In genomic region chr17:46702506-46702905, GRCm38 (mm10) we compare ENCODE assay signal across 11 mouse cellular contexts. TPM values are rescaled to one million over a fixed set of nuclear protein-coding genes. Genes with fewer than 3 reads are reported as not detected.
A peak's percentile ranks its signal among the peaks of the same experiment; 100 is the strongest.
DNase-seq lines count a peak whose midpoint lies in the region; ATAC-seq and TF ChIP-seq lines count a peak whose summit lies in the region.
"Had no signal": no experiment of that assay in that cellular context is flagged by ENCODE, and none has a peak within 500 bp of the region (broad histone marks: within the 10 kb centered on the region; RNA-seq: fewer than 3 reads in every experiment).

No protein-coding gene starts in this region.

- H3K27me3 ChIP-seq in hindbrain, embryonic 10.5 days (ENCODE audit: insufficient read depth, poor library complexity, severe bottlenecking) = no peaks in the 10 kb centered on the region
- no peaks in the 10 kb centered on the region for H3K27me3 ChIP-seq in hindbrain, embryonic 11.5 days (ENCODE audit: control insufficient read depth, insufficient read depth, low read length)
- H3K27me3 ChIP-seq in MEL (ENCODE audit: control insufficient read depth in 1 of 2, insufficient read depth in 2 of 2, low read length in 2 of 2) = no peaks in the 10 kb centered on the region
- no peaks in the 10 kb centered on the region for H3K27me3 ChIP-seq in forebrain, embryonic 16.5 days (replicated peaks; ENCODE audit: control insufficient read depth, insufficient read depth, low read length)
- no peaks in the 10 kb centered on the region for H3K27me3 ChIP-seq in midbrain, embryonic 12.5 days

- H3K4me1 ChIP-seq in hindbrain, embryonic 10.5 days (replicated peaks) = peaks cover 49% of the 10 kb centered on the region
- H3K4me1 ChIP-seq in hindbrain, embryonic 11.5 days (replicated peaks; ENCODE audit: control insufficient read depth, insufficient read depth, low read length) = 0 out of 2 replicates have a peak, but pooled peaks cover 4% of the 10 kb centered on the region
- peaks cover 3 to 21% of the 10 kb centered on the region in 2 experiments for H3K4me1 ChIP-seq in MEL (ENCODE audit: control insufficient read depth in 1 of 2, insufficient read depth in 2 of 2, low read length in 2 of 2)
- H3K4me1 ChIP-seq in forebrain, embryonic 16.5 days (replicated peaks; ENCODE audit: control insufficient read depth, insufficient read depth, low read length) = peaks cover 29% of the 10 kb centered on the region
- peaks cover 36% of the 10 kb centered on the region for H3K4me1 ChIP-seq in midbrain, embryonic 12.5 days

- H3K27ac ChIP-seq in hindbrain, embryonic 10.5 days = no peak overlapping the region
- no peak overlapping the region for H3K27ac ChIP-seq in hindbrain, embryonic 11.5 days (ENCODE audit: low read depth, low read length)
- no peak overlapping the region for H3K27ac ChIP-seq in MEL (ENCODE audit: control insufficient read depth, low read depth, low read length)
- no peak overlapping the region for H3K27ac ChIP-seq in forebrain, embryonic 16.5 days (ENCODE audit: low read length)
- no peak overlapping the region for H3K27ac ChIP-seq in midbrain, embryonic 12.5 days (replicated peaks)
- no peak overlapping the region for H3K27ac ChIP-seq in left cerebral cortex, adult 2 months
- H3K27ac ChIP-seq: liver, embryonic 14.5 days had no signal

- H3K36me3 ChIP-seq in hindbrain, embryonic 10.5 days = peaks cover 47% of the 10 kb centered on the region
- H3K36me3 ChIP-seq in hindbrain, embryonic 11.5 days (ENCODE audit: control insufficient read depth, insufficient read depth, low read length) = no peaks in the 10 kb centered on the region
- H3K36me3 ChIP-seq in MEL (ENCODE audit: control insufficient read depth in 1 of 2, insufficient read depth in 2 of 2, low read length in 2 of 2) = peaks cover 0 to 12% of the 10 kb centered on the region in 2 experiments; a peak in 2 of 4 replicates
- H3K36me3 ChIP-seq in forebrain, embryonic 16.5 days (ENCODE audit: control insufficient read depth, insufficient read depth) = peaks cover 2% of the 10 kb centered on the region; the same call in 1 of the 2 replicates
- peaks cover 22% of the 10 kb centered on the region for H3K36me3 ChIP-seq in midbrain, embryonic 12.5 days

- H3K4me2 ChIP-seq in hindbrain, embryonic 11.5 days (replicated peaks; ENCODE audit: low read depth, low read length) = no peak overlapping the region
- no peak overlapping the region for H3K4me2 ChIP-seq in forebrain, embryonic 16.5 days (ENCODE audit: low read length)
- peak overlapping the region; percentile 92 for H3K4me2 ChIP-seq in midbrain, embryonic 12.5 days (replicated peaks)

- ATAC-seq in hindbrain, embryonic 11.5 days (ENCODE audit: low FRiP score) = no peak
- ATAC-seq in forebrain, embryonic 16.5 days = no peak
- no peak for ATAC-seq in midbrain, embryonic 12.5 days (ENCODE audit: low FRiP score, low read depth)
- ATAC-seq: activated CD4-positive, CD25-positive, alpha-beta regulatory T cell, adult 4 months had no signal

- H3K79me2 ChIP-seq in MEL (ENCODE audit: control insufficient read depth, insufficient read depth, low read length, poor library complexity) = peaks cover 23% of the 10 kb centered on the region

- WGBS in hindbrain, embryonic 10.5 days = 90% methylated on average over 5 of the region's 5 CpGs
- WGBS in hindbrain, embryonic 11.5 days = 86% methylated on average over 5 of the region's 5 CpGs
- 87% methylated on average over 5 of the region's 5 CpGs for WGBS in forebrain, embryonic 16.5 days
- 93% methylated on average over 5 of the region's 5 CpGs for WGBS in midbrain, embryonic 12.5 days

- TF ChIP-seq POLR2A in MEL (IDR thresholded peaks at IDR 0.05; ENCODE audit: control insufficient read depth in 1 of 2, insufficient read depth in 1 of 2, low read depth in 1 of 2, low read length in 2 of 2, poor library complexity in 1 of 2) = no peak

- TF ChIP-seq RAD21 in MEL (IDR thresholded peaks at IDR 0.05; ENCODE audit: low read depth, low read length) = no peak

- DNase-seq in hindbrain, embryonic 10.5 days (ENCODE audit: low spot score) = no peak
- no peak for DNase-seq in hindbrain, embryonic 11.5 days (ENCODE audit: low spot score)
- no peak for DNase-seq in MEL (ENCODE audit: low read depth, low spot score)
- DNase-seq in yolk sac, embryonic 10.5 days (ENCODE audit: low spot score) = no peak
- DNase-seq in left cerebral cortex, adult 2 months (ENCODE audit: extremely low spot score in 1 of 2, low spot score in 2 of 2) = no peak
- no peak for DNase-seq in left cerebral cortex, adult 18-20 months (ENCODE audit: low spot score in 2 of 2)
- DNase-seq: thymus, adult 2 months had no signal

- TF ChIP-seq EP300 in MEL (IDR thresholded peaks at IDR 0.05; ENCODE audit: low read depth in 1 of 2, low read length in 2 of 2) = no peak

- no peak overlapping the region for H3K9ac ChIP-seq in hindbrain, embryonic 11.5 days (ENCODE audit: low read depth, low read length)
- H3K9ac ChIP-seq in MEL (ENCODE audit: control insufficient read depth, low read depth, low read length, poor library complexity, severe bottlenecking) = no peak overlapping the region
- peak overlapping the region; percentile 35; the same call in 1 of the 2 replicates for H3K9ac ChIP-seq in forebrain, embryonic 16.5 days (replicated peaks; ENCODE audit: low read depth, low read length)
- peak overlapping the region; percentile 61; the same call in 1 of the 2 replicates for H3K9ac ChIP-seq in midbrain, embryonic 12.5 days (replicated peaks)
- H3K9ac ChIP-seq: liver, embryonic 14.5 days had no signal

- peak overlapping the region; percentile 92 for H3K4me3 ChIP-seq in hindbrain, embryonic 10.5 days
- no peak overlapping the region for H3K4me3 ChIP-seq in hindbrain, embryonic 11.5 days (ENCODE audit: low read depth, low read length)
- no peak overlapping the region for H3K4me3 ChIP-seq in MEL (ENCODE audit: control insufficient read depth in 1 of 2, insufficient read depth in 1 of 2, low read depth in 2 of 2, low read length in 2 of 2)
- no peak overlapping the region; the same call in 1 of the 2 replicates for H3K4me3 ChIP-seq in forebrain, embryonic 16.5 days (replicated peaks; ENCODE audit: low read length)
- H3K4me3 ChIP-seq in midbrain, embryonic 12.5 days = peak overlapping the region; percentile 85; the same call in 1 of the 2 replicates
- no peak overlapping the region; the same call in 1 of the 2 replicates for H3K4me3 ChIP-seq in left cerebral cortex, adult 2 months

- intact Hi-C loops in left cerebral cortex, adult 2 months (cut with DNase I) = loop anchor here (5.0 kb wide), 1 partner anchor 150 kb away; no protein-coding TSS in a partner anchor

- no peaks in the 10 kb centered on the region for H3K9me3 ChIP-seq in hindbrain, embryonic 10.5 days
- H3K9me3 ChIP-seq in hindbrain, embryonic 11.5 days (ENCODE audit: control insufficient read depth, low read length) = no peaks in the 10 kb centered on the region
- H3K9me3 ChIP-seq in MEL (replicated peaks; ENCODE audit: insufficient read depth, low read length) = no peaks in the 10 kb centered on the region
- H3K9me3 ChIP-seq in forebrain, embryonic 16.5 days (ENCODE audit: control insufficient read depth, low read length) = no peaks in the 10 kb centered on the region
- no peaks in the 10 kb centered on the region for H3K9me3 ChIP-seq in midbrain, embryonic 12.5 days

- no peak for TF ChIP-seq CTCF in MEL (IDR thresholded peaks at IDR 0.05 in 2 of 3, conservative IDR thresholded peaks at IDR 0.05 in 1 of 3; ENCODE audit: control insufficient read depth in 1 of 3, insufficient read depth in 1 of 3, low read depth in 2 of 3, low read length in 3 of 3, poor library complexity in 1 of 3, severe bottlenecking in 1 of 3)
- TF ChIP-seq CTCF in left cerebral cortex, adult 2 months (IDR thresholded peaks at IDR 0.05) = no peak

RNA-seq across cellular contexts. Expression of gene Ppp2r5d, which starts 2.4 kb away (rescaled TPM):
- 137 and 148 TPM in 2 replicates for polyA plus RNA-seq in hindbrain, embryonic 10.5 days (2016; fragmentation: Nextera tagmentation; extraction: Ambion mirVana)
- polyA plus RNA-seq in hindbrain, embryonic 11.5 days (2014; fragmentation: Nextera tagmentation; extraction: Ambion mirVana) = 89.4 and 103 TPM in 2 replicates
- total RNA-seq in MEL (2012; rRNA removed) = 45.1 and 47.6 TPM in 2 replicates
- polyA plus RNA-seq in MEL (2012; ENCODE audit: insufficient read depth in 1 of 2, insufficient read length in 2 of 2, low read depth in 1 of 2, low replicate concordance in 2 of 2, missing spikeins in 1 of 2) = 10 to 100 TPM; 80.4 to 82.9 TPM
- polyA plus RNA-seq in forebrain, embryonic 16.5 days (2015; fragmentation: Nextera tagmentation; extraction: Ambion mirVana) = 87.5 and 96.6 TPM in 2 replicates
- 111 and 113 TPM in 2 replicates for polyA plus RNA-seq in midbrain, embryonic 12.5 days (2016; fragmentation: Nextera tagmentation; extraction: Ambion mirVana)
- 10 to 100 TPM; 79.5 to 83.9 TPM for total RNA-seq in left cerebral cortex, adult 2 months (2021)
- 10 to 100 TPM; 81.5 to 89.3 TPM for total RNA-seq in left cerebral cortex, adult 18-20 months (2021)

RNA-seq across cellular contexts. Expression of gene Pex6, which starts 8.8 kb away (rescaled TPM):
- 24.4 and 25.7 TPM in 2 replicates for polyA plus RNA-seq in hindbrain, embryonic 10.5 days (2016; fragmentation: Nextera tagmentation; extraction: Ambion mirVana)
- 12.5 and 14.6 TPM in 2 replicates for polyA plus RNA-seq in hindbrain, embryonic 11.5 days (2014; fragmentation: Nextera tagmentation; extraction: Ambion mirVana)
- total RNA-seq in MEL (2012; rRNA removed) = 17.7 and 23.0 TPM in 2 replicates
- 10 to 100 TPM in 1 of 2 experiments, not detected in 1; 31.2 TPM for polyA plus RNA-seq in MEL (2012; ENCODE audit: insufficient read depth in 1 of 2, insufficient read length in 2 of 2, low read depth in 1 of 2, low replicate concordance in 2 of 2, missing spikeins in 1 of 2)
- 22.7 and 24.6 TPM in 2 replicates for polyA plus RNA-seq in forebrain, embryonic 16.5 days (2015; fragmentation: Nextera tagmentation; extraction: Ambion mirVana)
- 33.7 and 36.0 TPM in 2 replicates for polyA plus RNA-seq in midbrain, embryonic 12.5 days (2016; fragmentation: Nextera tagmentation; extraction: Ambion mirVana)
- total RNA-seq in left cerebral cortex, adult 2 months (2021) = 10 to 100 TPM; 54.6 to 55.5 TPM
- 10 to 100 TPM; 50.8 to 58.9 TPM for total RNA-seq in left cerebral cortex, adult 18-20 months (2021)

RNA-seq across cellular contexts. Expression of gene Klhdc3, which starts 21.8 kb away (rescaled TPM):
- 128 and 146 TPM in 2 replicates for polyA plus RNA-seq in hindbrain, embryonic 10.5 days (2016; fragmentation: Nextera tagmentation; extraction: Ambion mirVana)
- 101 and 122 TPM in 2 replicates for polyA plus RNA-seq in hindbrain, embryonic 11.5 days (2014; fragmentation: Nextera tagmentation; extraction: Ambion mirVana)
- 93.6 and 95.0 TPM in 2 replicates for total RNA-seq in MEL (2012; rRNA removed)
- 100 to 1,000 TPM in 1 of 2 experiments, not detected in 1; 203 TPM for polyA plus RNA-seq in MEL (2012; ENCODE audit: insufficient read depth in 1 of 2, insufficient read length in 2 of 2, low read depth in 1 of 2, low replicate concordance in 2 of 2, missing spikeins in 1 of 2)
- polyA plus RNA-seq in forebrain, embryonic 16.5 days (2015; fragmentation: Nextera tagmentation; extraction: Ambion mirVana) = 191 and 194 TPM in 2 replicates
- 127 and 131 TPM in 2 replicates for polyA plus RNA-seq in midbrain, embryonic 12.5 days (2016; fragmentation: Nextera tagmentation; extraction: Ambion mirVana)
- 100 to 1,000 TPM; 195 to 200 TPM for total RNA-seq in left cerebral cortex, adult 2 months (2021)
- total RNA-seq in left cerebral cortex, adult 18-20 months (2021) = 100 to 1,000 TPM; 190 to 207 TPM

RNA-seq across cellular contexts. Expression of gene Mea1, which starts 23.9 kb away (rescaled TPM):
- polyA plus RNA-seq in hindbrain, embryonic 10.5 days (2016; fragmentation: Nextera tagmentation; extraction: Ambion mirVana) = 178 and 214 TPM in 2 replicates
- polyA plus RNA-seq in hindbrain, embryonic 11.5 days (2014; fragmentation: Nextera tagmentation; extraction: Ambion mirVana) = 192 and 201 TPM in 2 replicates
- 75.1 and 84.0 TPM in 2 replicates for total RNA-seq in MEL (2012; rRNA removed)
- 100 to 1,000 TPM in 1 of 2 experiments, not detected in 1; 124 TPM for polyA plus RNA-seq in MEL (2012; ENCODE audit: insufficient read depth in 1 of 2, insufficient read length in 2 of 2, low read depth in 1 of 2, low replicate concordance in 2 of 2, missing spikeins in 1 of 2)
- polyA plus RNA-seq in forebrain, embryonic 16.5 days (2015; fragmentation: Nextera tagmentation; extraction: Ambion mirVana) = 208 and 240 TPM in 2 replicates
- 159 and 175 TPM in 2 replicates for polyA plus RNA-seq in midbrain, embryonic 12.5 days (2016; fragmentation: Nextera tagmentation; extraction: Ambion mirVana)
- 100 to 1,000 TPM; 114 to 122 TPM for total RNA-seq in left cerebral cortex, adult 2 months (2021)
- total RNA-seq in left cerebral cortex, adult 18-20 months (2021) = 100 to 1,000 TPM; 120 to 125 TPM

RNA-seq across cellular contexts. Expression of gene Gnmt, which starts 26.5 kb away (rescaled TPM):
- polyA plus RNA-seq in hindbrain, embryonic 10.5 days (2016; fragmentation: Nextera tagmentation; extraction: Ambion mirVana) = 0.18 and 0.36 TPM in 2 replicates
- 0.40 and 0.48 TPM in 2 replicates for polyA plus RNA-seq in hindbrain, embryonic 11.5 days (2014; fragmentation: Nextera tagmentation; extraction: Ambion mirVana)
- 0.23 and 0.62 TPM in 2 replicates for total RNA-seq in MEL (2012; rRNA removed)
- 1 to 10 TPM in 1 of 2 experiments, not detected in 1; 1.6 TPM for polyA plus RNA-seq in MEL (2012; ENCODE audit: insufficient read depth in 1 of 2, insufficient read length in 2 of 2, low read depth in 1 of 2, low replicate concordance in 2 of 2, missing spikeins in 1 of 2)
- 0.93 and 1.1 TPM in 2 replicates for polyA plus RNA-seq in forebrain, embryonic 16.5 days (2015; fragmentation: Nextera tagmentation; extraction: Ambion mirVana)
- polyA plus RNA-seq in midbrain, embryonic 12.5 days (2016; fragmentation: Nextera tagmentation; extraction: Ambion mirVana) = 0.52 and 0.75 TPM in 2 replicates
- 1 to 10 TPM in 1 of 2 experiments, under 1 TPM in 1; 0.70 to 2.1 TPM for total RNA-seq in left cerebral cortex, adult 2 months (2021)
- under 1 TPM in 1 of 2 experiments, not detected in 1; 0.84 TPM for total RNA-seq in left cerebral cortex, adult 18-20 months (2021)

Comparison
In these comparisons a context has a peak if more than half of its experiments do, and no peak if none do; other contexts are left out.
1. H3K4me3 ChIP-seq: peak in hindbrain, embryonic 10.5 days (single experiment) and midbrain, embryonic 12.5 days (single experiment); none in hindbrain, embryonic 11.5 days (single experiment), MEL (0 of 2), forebrain, embryonic 16.5 days (single experiment) and left cerebral cortex, adult 2 months (single experiment).
2. H3K9ac ChIP-seq: peak in forebrain, embryonic 16.5 days (single experiment) and midbrain, embryonic 12.5 days (single experiment); none in hindbrain, embryonic 11.5 days (single experiment) and MEL (single experiment).